Mouse (Mus musculus) ES-E14 (cell line): ENCODE results near the gene Rxra.

Experiments
- HCFC1 ChIP-seq: IDR thresholded peaks from 2 replicates; pipeline ENCODE4 v1.6.1; 2012; ENCODE audit warnings: low read length, inconsistent platforms, borderline replicate concordance; ENCODE audit not compliant: insufficient read depth
- MAFK ChIP-seq: IDR thresholded peaks from 2 replicates; pipeline ENCODE4 v1.6.1; 2014; ENCODE audit warnings: mild to moderate bottlenecking, low read depth, low read length, inconsistent platforms; ENCODE audit not compliant: insufficient read depth

DNA sequence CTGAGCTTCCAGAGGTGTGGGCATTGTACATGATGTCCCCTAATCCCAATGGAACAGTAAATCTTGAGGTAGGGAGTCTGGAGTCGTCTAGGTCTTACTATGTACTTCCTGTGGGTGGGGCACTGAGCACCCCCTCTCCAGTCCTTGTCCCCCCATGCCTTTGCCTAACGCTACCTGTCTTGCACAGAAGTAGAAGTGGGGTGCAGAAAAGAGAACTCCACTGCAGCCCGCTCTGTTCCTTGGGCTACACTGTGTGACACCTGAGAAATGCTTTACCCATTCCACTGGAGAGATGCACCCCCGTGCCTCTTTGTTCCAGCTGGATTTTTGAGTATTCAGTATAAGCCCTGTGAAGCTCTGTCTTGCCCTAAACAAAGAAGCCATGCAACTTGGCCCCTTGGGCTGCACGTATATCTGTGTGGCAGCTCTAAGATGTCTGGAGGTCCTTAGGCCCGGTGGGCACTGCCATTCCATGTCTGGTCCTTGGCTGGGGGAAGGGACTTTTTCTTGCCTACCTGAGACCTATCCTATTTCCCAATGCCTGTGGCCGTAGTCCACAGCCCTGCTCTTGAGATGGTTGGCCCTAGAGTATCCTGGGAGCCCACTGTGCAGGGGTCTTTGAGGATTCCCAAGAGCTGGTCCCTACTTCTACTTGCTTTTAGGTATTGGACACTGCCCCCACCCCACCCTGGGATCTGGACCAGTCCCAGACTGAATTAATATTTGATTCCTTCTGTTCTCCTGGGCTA is 67.8 kb downstream of the Rxra start:
- TF ChIP-seq HCFC1 = no peak
- no peak for TF ChIP-seq MAFK
